Mouse (Mus musculus) left cerebral cortex, adult 9 months (tissue): ENCODE data around the gene Entpd7.

Experiments used
- DNase-seq, 2 experiments: peaks; one replicate each; pipeline ENCODE4 v3.0.0; 2022; ENCODE audit warnings: low spot score in 2 of 2

Entpd7 gene

DNA sequence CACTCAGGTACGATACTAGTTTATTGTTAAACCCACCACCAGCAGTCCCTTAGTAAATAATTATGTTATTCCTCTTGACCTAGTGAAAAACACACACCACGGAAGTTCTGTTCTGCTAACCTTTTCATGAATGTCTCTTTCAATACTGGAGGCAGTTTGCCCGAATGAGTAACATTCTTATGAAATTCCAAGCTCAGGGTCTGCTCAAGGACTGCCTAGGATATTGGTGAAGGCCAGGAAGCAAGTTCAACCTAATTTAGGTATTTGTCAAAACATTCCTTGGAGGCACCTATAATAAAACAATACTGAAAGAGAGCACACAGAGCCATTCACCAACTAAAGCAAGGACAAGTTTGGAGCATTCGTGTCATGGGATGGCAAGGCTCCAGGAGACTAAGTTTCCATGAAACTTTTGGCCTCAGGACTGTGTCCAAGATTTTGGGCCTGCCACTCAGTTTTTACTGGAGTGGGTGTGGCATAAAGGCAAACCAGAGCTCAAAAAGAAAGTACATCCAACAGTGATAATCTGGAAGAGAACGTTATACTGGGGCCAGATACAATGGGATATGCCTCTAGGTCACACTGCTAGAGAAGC is 80.0 kb downstream of the Entpd7 start:
- DNase-seq: no peak

DNA sequence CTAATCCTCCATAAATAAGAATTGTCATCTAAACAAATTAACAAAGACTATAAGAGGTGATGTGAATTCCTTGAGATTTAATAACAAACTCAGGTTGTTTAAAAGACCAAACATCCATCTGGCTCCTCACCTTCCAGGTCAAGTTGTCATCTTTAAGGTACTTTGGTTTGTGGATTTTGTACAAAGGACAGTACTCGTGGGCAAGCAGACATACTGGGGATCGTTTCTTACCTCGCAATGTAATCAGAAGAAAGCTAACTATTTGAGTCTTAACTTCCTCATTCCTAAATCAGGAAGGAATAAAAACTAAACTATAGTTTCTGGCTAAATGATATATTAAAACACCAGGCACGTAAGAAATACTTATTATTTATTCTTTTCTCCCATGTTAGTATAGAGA is 81.1 kb downstream of the Entpd7 start:
- DNase-seq: no peak

- no peak for DNase-seq
These were observed 82.1 kb downstream of the Entpd7 start for GRCm38 (mm10) chr19:43771499-43771969.

DNA sequence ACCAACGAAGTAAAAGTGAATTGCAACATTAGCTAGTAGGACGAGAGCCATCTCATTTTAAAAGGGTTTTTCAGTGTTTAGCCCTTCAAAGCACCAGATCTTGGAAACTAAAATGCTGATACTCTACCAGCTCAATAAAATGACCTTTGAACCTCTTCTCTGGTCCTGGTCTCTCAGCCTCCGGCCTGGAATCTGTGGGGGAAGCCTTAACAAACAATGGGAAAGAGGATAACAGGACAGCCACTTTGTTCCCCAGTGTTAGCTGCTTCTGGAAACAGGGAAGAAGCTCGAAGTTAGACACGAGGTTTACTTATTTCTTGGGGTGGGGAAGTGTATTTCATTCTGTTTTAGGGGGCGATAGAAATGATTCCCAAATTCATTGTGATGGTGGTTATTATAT is 82.8 kb downstream of the Entpd7 start:
- DNase-seq: no peak

- no peak for DNase-seq
These were observed 86.0 kb downstream of the Entpd7 start for GRCm38 (mm10) chr19:43775433-43775832.

GRCm38 (mm10) chr19:43776561-43776960 is 87.1 kb downstream of the Entpd7 start:
- no peak for DNase-seq

DNA sequence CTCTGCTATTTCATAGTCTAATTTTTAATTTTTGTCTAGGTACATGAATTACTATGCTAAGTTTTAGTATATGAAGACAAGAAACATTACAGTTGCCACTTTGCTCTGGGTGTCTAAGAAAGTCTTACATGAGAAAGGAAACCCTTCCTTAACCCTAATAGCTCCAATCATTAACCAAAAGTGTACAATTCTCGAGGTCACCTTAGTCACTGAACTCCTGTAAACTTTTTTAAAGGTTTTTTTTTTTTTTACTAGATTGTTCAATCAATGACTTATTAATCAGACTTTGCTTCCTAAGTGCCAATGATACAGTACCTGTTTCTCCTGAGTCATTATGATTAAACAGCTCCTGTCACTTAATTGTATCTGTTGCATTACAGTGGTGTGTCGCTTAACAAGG is 87.8 kb downstream of the Entpd7 start:
- no peak for DNase-seq

DNA sequence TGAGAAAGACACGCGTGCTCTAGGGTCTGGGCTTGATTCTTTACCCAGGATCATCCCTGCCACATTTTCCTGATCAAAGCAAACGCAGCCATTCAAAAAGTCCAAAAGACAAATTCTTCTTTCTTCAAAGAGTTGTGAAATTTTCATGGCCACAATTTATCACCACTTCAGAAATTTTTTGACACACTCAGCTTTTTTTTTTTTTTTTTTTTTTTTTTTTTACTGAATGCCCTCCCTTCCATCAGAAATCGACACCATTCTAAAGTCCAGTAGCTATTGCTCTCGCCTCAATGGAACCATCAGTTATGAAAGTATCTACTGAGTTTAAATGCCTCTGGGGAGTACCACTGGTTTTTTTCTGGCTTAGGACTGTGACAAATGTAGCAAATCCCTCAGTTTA is 90.9 kb downstream of the Entpd7 start:
- no peak for DNase-seq

- no peak for DNase-seq
These were observed 92.5 kb downstream of the Entpd7 start, which contains the start of gene Abcc2 for GRCm38 (mm10) chr19:43781980-43782379. Gene Abcc2 (plus strand): TSS chr19:43782192.
